Mouse (Mus musculus): ENCODE measurements around the gene Palm2.

DNA sequence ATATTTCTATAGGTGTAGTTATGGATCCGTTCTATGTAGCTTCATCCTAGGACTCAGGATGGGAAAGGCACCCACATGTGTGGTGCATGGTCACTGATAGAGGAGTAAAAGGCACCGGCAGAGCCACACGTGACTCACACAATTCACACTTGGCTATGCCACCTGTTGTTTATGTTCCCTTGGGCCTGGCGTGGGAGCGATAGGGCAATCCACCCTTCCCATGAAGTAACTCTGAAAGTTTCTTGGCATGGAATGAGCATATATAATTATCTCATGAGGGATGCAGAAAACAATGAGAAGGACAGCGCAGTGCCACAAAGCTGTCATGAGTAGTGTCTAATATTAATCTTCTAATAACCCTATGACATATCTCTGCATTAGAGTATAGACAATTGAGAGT lies 296.0 kb downstream of the Palm2 start:
- TF ChIP-seq MYC (IDR thresholded peaks at IDR 0.05; ENCODE audit: low read depth, low read length), result no peak
- no peak for TF ChIP-seq POLR2A (IDR thresholded peaks at IDR 0.05; ENCODE audit: control insufficient read depth in 1 of 2, insufficient read depth in 1 of 2, low read depth in 1 of 2, low read length in 2 of 2, poor library complexity in 1 of 2)
- no peak for TF ChIP-seq CTCF (IDR thresholded peaks at IDR 0.05 in 2 of 3, conservative IDR thresholded peaks at IDR 0.05 in 1 of 3; ENCODE audit: control insufficient read depth in 1 of 3, insufficient read depth in 1 of 3, low read depth in 2 of 3, low read length in 3 of 3, poor library complexity in 1 of 3, severe bottlenecking in 1 of 3)

Data from MEL (cell line).